Mouse (Mus musculus) forebrain, embryonic 11.5 days (tissue): ENCODE results near the gene Unc93b1. TPM values are rescaled to one million over a fixed set of nuclear protein-coding genes. Genes with fewer than 3 reads are reported as not detected.

Experiments used
- ATAC-seq: fragments of 200-750 bp; cut with Nextera tagmentation; replicated peaks from 2 replicates; pipeline ENCODE4 v1.8.0; 2017; ENCODE audit warnings: moderate TSS enrichment; ENCODE audit not compliant: low FRiP score
- DNase-seq: peaks from one replicate; pipeline ENCODE4 v3.0.0-alpha.2; 2017; ENCODE audit warnings: low spot score
- H3K27ac ChIP-seq: fragments of 300-500 bp; sonication (generic); 2 replicates; pipeline ENCODE4 v1.5.1; 2014; ENCODE audit warnings: low read depth, low read length
- H3K27me3 ChIP-seq: fragments of 300-500 bp; sonication (generic); 2 replicates; pipeline ENCODE4 v1.6.1; 2014; ENCODE audit warnings: mild to moderate bottlenecking, low read length, mixed read lengths; ENCODE audit not compliant: control insufficient read depth, insufficient read depth
- H3K36me3 ChIP-seq: fragments of 300-500 bp; sonication (generic); 2 replicates; pipeline ENCODE4 v1.6.1; 2014; ENCODE audit warnings: mild to moderate bottlenecking, low read length, moderate library complexity, mixed read lengths; ENCODE audit not compliant: control insufficient read depth, insufficient read depth
- H3K4me1 ChIP-seq: fragments of 300-500 bp; sonication (generic); replicated peaks from 2 replicates; pipeline ENCODE4 v1.6.1; 2014; ENCODE audit warnings: low read length, mixed read lengths; ENCODE audit not compliant: control insufficient read depth, insufficient read depth
- H3K4me2 ChIP-seq: fragments of 300-500 bp; sonication (generic); 2 replicates; pipeline ENCODE4 v1.6.1; 2014; ENCODE audit warnings: low read depth, mild to moderate bottlenecking, low read length, moderate library complexity, mixed read lengths; ENCODE audit not compliant: severe bottlenecking
- H3K4me3 ChIP-seq: fragments of 300-500 bp; sonication (generic); 2 replicates; pipeline ENCODE4 v1.5.1; 2014; ENCODE audit warnings: low read depth, low read length
- H3K9ac ChIP-seq: fragments of 300-500 bp; sonication (generic); 2 replicates; pipeline ENCODE4 v1.6.1; 2014; ENCODE audit warnings: low read length
- H3K9me3 ChIP-seq: fragments of 300-500 bp; sonication (generic); 2 replicates; pipeline ENCODE4 v1.6.1; 2016; ENCODE audit warnings: low read length, mixed read lengths; ENCODE audit not compliant: control insufficient read depth
- WGBS: fragments of 180-500 bp; shearing (Covaris S2); extraction: QIAGEN DNeasy Blood & Tissue Kit; methylation state at CpG from one replicate; pipeline ENCODE4 v1.1.7; 2014; 5-methylcytosine and 5-hydroxymethylcytosine counted together
- polyA plus RNA-seq: library from polyadenylated mRNA; unstranded; fragments of >200 nt; fragmentation: Nextera tagmentation; extraction: Ambion mirVana; gene quantifications from 2 replicates; pipeline ENCODE4 v1.2.1, GENCODE M21; 2014

Unc93b1 gene
- polyA plus RNA-seq, 1 experiment from 2014 or later, result 5.7 TPM

- WGBS, result 24% methylated on average over 4 of the region's 4 CpGs
- no peak overlapping the region for H3K4me3 ChIP-seq
- peak; percentile 82 for DNase-seq
- H3K36me3 ChIP-seq, result no peaks in the 10 kb centered on the region
- H3K4me2 ChIP-seq, result no peak overlapping the region
- no peaks in the 10 kb centered on the region for H3K9me3 ChIP-seq
- H3K27me3 ChIP-seq, result no peaks in the 10 kb centered on the region
- H3K4me1 ChIP-seq, result peaks cover 5% of the 10 kb centered on the region; the same call in 1 of the 2 replicates
- no peak overlapping the region for H3K27ac ChIP-seq
- ATAC-seq, result peak; percentile 70
- no peak overlapping the region for H3K9ac ChIP-seq
Measured at GRCm38 (mm10) chr19:3980309-3980708, 45.3 kb downstream of the Unc93b1 start.

- Histone ChIP-seq H3K27me3 (no peaks in the 10 kb centered on the region), H3K36me3 (no peaks in the 10 kb centered on the region), H3K9ac (no peak overlapping the region), H3K9me3 (no peaks in the 10 kb centered on the region), H3K27ac (no peak overlapping the region), H3K4me1 (peaks cover 5% of the 10 kb centered on the region; the same call in 1 of the 2 replicates), H3K4me2 (no peak overlapping the region), H3K4me3 (no peak overlapping the region)
- DNase-seq (no peak), ATAC-seq (no peak)
- 80% methylated on average over 9 of the region's 9 CpGs for WGBS
Measured at GRCm38 (mm10) chr19:3980917-3981316, 45.9 kb downstream of the Unc93b1 start.

- Histone ChIP-seq H3K36me3 (no peaks in the 10 kb centered on the region), H3K27ac (no peak overlapping the region), H3K27me3 (no peaks in the 10 kb centered on the region), H3K9me3 (no peaks in the 10 kb centered on the region), H3K4me1 (peaks cover 4% of the 10 kb centered on the region; the same call in 1 of the 2 replicates), H3K4me2 (no peak overlapping the region), H3K4me3 (no peak overlapping the region), H3K9ac (peak overlapping the region; percentile 20; the same call in 1 of the 2 replicates)
- ATAC-seq (no peak), DNase-seq (no peak)
- 28% methylated on average over 9 of the region's 9 CpGs for WGBS
Measured at GRCm38 (mm10) chr19:3983527-3984200, 48.7 kb downstream of the Unc93b1 start.

- Histone ChIP-seq H3K4me1 (peaks cover 4% of the 10 kb centered on the region; the same call in 1 of the 2 replicates), H3K9me3 (no peaks in the 10 kb centered on the region), H3K27me3 (no peaks in the 10 kb centered on the region), H3K4me2 (no peak overlapping the region), H3K9ac (peak overlapping the region; percentile 5; the same call in 1 of the 2 replicates), H3K36me3 (no peaks in the 10 kb centered on the region), H3K4me3 (no peak overlapping the region), H3K27ac (no peak overlapping the region)
- WGBS, result 27% methylated on average over 8 of the region's 8 CpGs
- no peak for DNase-seq
- no peak for ATAC-seq
Measured at GRCm38 (mm10) chr19:3985261-3985681, 50.3 kb downstream of the Unc93b1 start.

GRCm38 (mm10) chr19:3986334-3986733, 51.3 kb downstream of the Unc93b1 start, which contains the start of gene Acy3:
Gene Acy3 (plus strand): TSS chr19:3986570.
- Histone ChIP-seq H3K4me2 (0 out of 2 replicates have a peak within 1 kb of the TSS, but pooled peaks have one; percentile 2), H3K27ac (no peak within 1 kb of the TSS), H3K4me3 (no peak within 1 kb of the TSS), H3K9ac (no peak within 1 kb of the TSS), H3K4me1 (peaks cover 4% of the 10 kb centered on the region; the same call in 1 of the 2 replicates), H3K9me3 (no peaks in the 10 kb centered on the region), H3K36me3 (no peaks in the 10 kb centered on the region), H3K27me3 (no peaks in the 10 kb centered on the region)
- 26% methylated on average over 8 of the region's 8 CpGs for WGBS
- ATAC-seq (no peak), DNase-seq (peak; percentile 67)

- no peak overlapping the region for H3K4me2 ChIP-seq
- peaks cover 4% of the 10 kb centered on the region; the same call in 1 of the 2 replicates for H3K4me1 ChIP-seq
- no peaks in the 10 kb centered on the region for H3K9me3 ChIP-seq
- H3K9ac ChIP-seq, result no peak overlapping the region
- 92% methylated on average over 14 of the region's 14 CpGs for WGBS
- DNase-seq (no peak), ATAC-seq (no peak)
- no peaks in the 10 kb centered on the region for H3K27me3 ChIP-seq
- no peak overlapping the region for H3K4me3 ChIP-seq
- H3K27ac ChIP-seq, result no peak overlapping the region
- no peaks in the 10 kb centered on the region for H3K36me3 ChIP-seq
Measured at GRCm38 (mm10) chr19:3988066-3988465, 53.1 kb downstream of the Unc93b1 start.

- DNase-seq (no peak), ATAC-seq (no peak)
- Histone ChIP-seq H3K27ac (no peak overlapping the region), H3K4me2 (no peak overlapping the region), H3K9ac (no peak overlapping the region), H3K4me1 (peaks cover 4% of the 10 kb centered on the region; the same call in 1 of the 2 replicates), H3K27me3 (no peaks in the 10 kb centered on the region), H3K36me3 (no peaks in the 10 kb centered on the region), H3K9me3 (no peaks in the 10 kb centered on the region), H3K4me3 (no peak overlapping the region)
- WGBS, result 84% methylated on average over 4 of the region's 4 CpGs
Measured at GRCm38 (mm10) chr19:3988750-3989149, 53.8 kb downstream of the Unc93b1 start.

- Histone ChIP-seq H3K27me3 (no peaks in the 10 kb centered on the region), H3K36me3 (no peaks in the 10 kb centered on the region), H3K9me3 (no peaks in the 10 kb centered on the region), H3K9ac (no peak overlapping the region), H3K4me3 (no peak overlapping the region), H3K4me1 (no peaks in the 10 kb centered on the region), H3K4me2 (no peak overlapping the region), H3K27ac (no peak overlapping the region)
- DNase-seq (no peak), ATAC-seq (no peak)
- WGBS, result 78% methylated on average over 6 of the region's 6 CpGs
Measured at GRCm38 (mm10) chr19:3990804-3991203, 55.8 kb downstream of the Unc93b1 start.

- Histone ChIP-seq H3K9me3 (no peaks in the 10 kb centered on the region), H3K4me2 (no peak overlapping the region), H3K27ac (no peak overlapping the region), H3K9ac (no peak overlapping the region), H3K4me1 (no peaks in the 10 kb centered on the region), H3K36me3 (no peaks in the 10 kb centered on the region), H3K27me3 (no peaks in the 10 kb centered on the region), H3K4me3 (no peak overlapping the region)
- ATAC-seq, result no peak
- 92% methylated on average over 3 of the region's 3 CpGs for WGBS
- no peak for DNase-seq
Measured at GRCm38 (mm10) chr19:3991562-3991961, 56.6 kb downstream of the Unc93b1 start.
